Mouse (Mus musculus): ENCODE measurements around the gene Eprs. TPM values are rescaled to one million over a fixed set of nuclear protein-coding genes. Genes with fewer than 3 reads are reported as not detected.

Gene Eprs
- polyA plus RNA-seq, 2 experiments = 22.9 to 83.7 TPM

GRCm38 (mm10) chr1:185328721-185329610 lies 33.9 kb upstream of the Eprs start, which contains the start of gene Iars2:
Iars2 (minus strand) TSS chr1:185329396.
- TF ChIP-seq CTCF (IDR thresholded peaks at IDR 0.05; ENCODE audit: low read depth) = no peak; the same call in 1 of the 2 replicates
- no peak for TF ChIP-seq EP300 (IDR thresholded peaks at IDR 0.05; ENCODE audit: low read depth)
- WGBS (ENCODE audit: insufficient replicate concordance) = under 1% methylated on average over 73 of the region's 76 CpGs
- Histone ChIP-seq H3K36me3 (replicated peaks; ENCODE audit: control insufficient read depth, insufficient read depth, low read depth) (peaks cover 14% of the 10 kb centered on the region), H3K9ac (replicated peaks) (peak within 1 kb of the TSS; percentile 72), H3K4me3 (ENCODE audit: insufficient read depth in 1 of 2, low read depth in 2 of 2, low read length in 2 of 2) (peak within 1 kb of the TSS; percentile 59 to 76), H3K4me1 (replicated peaks; ENCODE audit: control insufficient read depth in 2 of 2, insufficient read depth in 2 of 2, low read length in 1 of 2) (peaks cover 0 to 9% of the 10 kb centered on the region in 2 experiments), H3K9me3 (ENCODE audit: control insufficient read depth, low read length) (no peaks in the 10 kb centered on the region), H3K4me2 (ENCODE audit: low read depth) (peak within 1 kb of the TSS; percentile 85), H3K27ac (peak within 1 kb of the TSS; percentile 2), H3K27me3 (ENCODE audit: control insufficient read depth, insufficient read depth, low read length) (no peaks in the 10 kb centered on the region)
- peak; percentile 90 for ATAC-seq (ENCODE audit: insufficient read depth)
- peak; percentile 71 to 76 (median 71) for DNase-seq (ENCODE audit: low read depth in 3 of 3, low spot score in 3 of 3)

- peaks cover 0 to 9% of the 10 kb centered on the region in 2 experiments for H3K4me1 ChIP-seq (replicated peaks; ENCODE audit: control insufficient read depth in 2 of 2, insufficient read depth in 2 of 2, low read length in 1 of 2)
- no peak for ATAC-seq (ENCODE audit: insufficient read depth)
- H3K27me3 ChIP-seq (ENCODE audit: control insufficient read depth, insufficient read depth, low read length) = no peaks in the 10 kb centered on the region
- 78% methylated on average over 8 of the region's 8 CpGs for WGBS (ENCODE audit: insufficient replicate concordance)
- no peak overlapping the region for H3K27ac ChIP-seq
- no peak overlapping the region for H3K9ac ChIP-seq (replicated peaks)
- peak overlapping the region; percentile 85 for H3K4me2 ChIP-seq (ENCODE audit: low read depth)
- no peak overlapping the region; a peak in 1 of 4 replicates for H3K4me3 ChIP-seq (ENCODE audit: insufficient read depth in 1 of 2, low read depth in 2 of 2, low read length in 2 of 2)
- peaks cover 10% of the 10 kb centered on the region for H3K36me3 ChIP-seq (replicated peaks; ENCODE audit: control insufficient read depth, insufficient read depth, low read depth)
- TF ChIP-seq EP300 (IDR thresholded peaks at IDR 0.05; ENCODE audit: low read depth) = no peak
- no peak for TF ChIP-seq CTCF (IDR thresholded peaks at IDR 0.05; ENCODE audit: low read depth)
- DNase-seq (ENCODE audit: low read depth in 3 of 3, low spot score in 3 of 3) = no peak
- H3K9me3 ChIP-seq (ENCODE audit: control insufficient read depth, low read length) = no peaks in the 10 kb centered on the region
Measured at GRCm38 (mm10) chr1:185329851-185330250, 33.0 kb upstream of the Eprs start.

GRCm38 (mm10) chr1:185331364-185331763 lies 31.5 kb upstream of the Eprs start:
- ATAC-seq (ENCODE audit: insufficient read depth) = no peak
- peaks cover 0 to 9% of the 10 kb centered on the region in 2 experiments for H3K4me1 ChIP-seq (replicated peaks; ENCODE audit: control insufficient read depth in 2 of 2, insufficient read depth in 2 of 2, low read length in 1 of 2)
- H3K4me3 ChIP-seq (ENCODE audit: insufficient read depth in 1 of 2, low read depth in 2 of 2, low read length in 2 of 2) = peak overlapping the region in 1 of 2 experiments; percentile 62; a peak in 2 of 4 replicates
- peaks cover 5% of the 10 kb centered on the region for H3K36me3 ChIP-seq (replicated peaks; ENCODE audit: control insufficient read depth, insufficient read depth, low read depth)
- DNase-seq (ENCODE audit: low read depth in 3 of 3, low spot score in 3 of 3) = no peak
- no peak overlapping the region for H3K27ac ChIP-seq
- 37% methylated on average over 5 of the region's 5 CpGs for WGBS (ENCODE audit: insufficient replicate concordance)
- no peaks in the 10 kb centered on the region for H3K9me3 ChIP-seq (ENCODE audit: control insufficient read depth, low read length)
- H3K9ac ChIP-seq (replicated peaks) = no peak overlapping the region
- H3K4me2 ChIP-seq (ENCODE audit: low read depth) = peak overlapping the region; percentile 90
- TF ChIP-seq EP300 (IDR thresholded peaks at IDR 0.05; ENCODE audit: low read depth) (no peak), CTCF (IDR thresholded peaks at IDR 0.05; ENCODE audit: low read depth) (no peak)
- no peaks in the 10 kb centered on the region for H3K27me3 ChIP-seq (ENCODE audit: control insufficient read depth, insufficient read depth, low read length)

- WGBS (ENCODE audit: insufficient replicate concordance) = under 1% methylated on average over 32 of the region's 32 CpGs
- peak; percentile 55 for ATAC-seq (ENCODE audit: insufficient read depth)
- peak within 1 kb of the TSS; percentile 90 for H3K4me2 ChIP-seq (ENCODE audit: low read depth)
- no peaks in the 10 kb centered on the region for H3K9me3 ChIP-seq (ENCODE audit: control insufficient read depth, low read length)
- peak within 1 kb of the TSS; percentile 78 for H3K27ac ChIP-seq
- H3K4me3 ChIP-seq (ENCODE audit: insufficient read depth in 1 of 2, low read depth in 2 of 2, low read length in 2 of 2) = peak within 1 kb of the TSS; percentile 62 to 77
- no peaks in the 10 kb centered on the region for H3K27me3 ChIP-seq (ENCODE audit: control insufficient read depth, insufficient read depth, low read length)
- peaks cover 1% of the 10 kb centered on the region for H3K36me3 ChIP-seq (replicated peaks; ENCODE audit: control insufficient read depth, insufficient read depth, low read depth)
- DNase-seq (ENCODE audit: low read depth in 3 of 3, low spot score in 3 of 3) = peak; percentile 63 to 67 (median 67)
- H3K4me1 ChIP-seq (replicated peaks; ENCODE audit: control insufficient read depth in 2 of 2, insufficient read depth in 2 of 2, low read length in 1 of 2) = peaks cover 0 to 9% of the 10 kb centered on the region in 2 experiments
- H3K9ac ChIP-seq (replicated peaks) = peak within 1 kb of the TSS; percentile 69
- TF ChIP-seq EP300 (IDR thresholded peaks at IDR 0.05; ENCODE audit: low read depth) (no peak), CTCF (IDR thresholded peaks at IDR 0.05; ENCODE audit: low read depth) (no peak)
Measured at GRCm38 (mm10) chr1:185331983-185332430, 30.8 kb upstream of the Eprs start, which contains the start of gene Bpnt1. Bpnt1 (plus strand) TSS chr1:185332149.

GRCm38 (mm10) chr1:185333651-185334050 lies 29.2 kb upstream of the Eprs start:
- Histone ChIP-seq H3K4me1 (replicated peaks; ENCODE audit: control insufficient read depth in 2 of 2, insufficient read depth in 2 of 2, low read length in 1 of 2) (peaks cover 0 to 9% of the 10 kb centered on the region in 2 experiments), H3K27me3 (ENCODE audit: control insufficient read depth, insufficient read depth, low read length) (no peaks in the 10 kb centered on the region), H3K9me3 (ENCODE audit: control insufficient read depth, low read length) (no peaks in the 10 kb centered on the region), H3K4me3 (ENCODE audit: insufficient read depth in 1 of 2, low read depth in 2 of 2, low read length in 2 of 2) (no peak overlapping the region), H3K9ac (replicated peaks) (no peak overlapping the region), H3K27ac (no peak overlapping the region), H3K36me3 (replicated peaks; ENCODE audit: control insufficient read depth, insufficient read depth, low read depth) (no peaks in the 10 kb centered on the region), H3K4me2 (ENCODE audit: low read depth) (no peak overlapping the region)
- TF ChIP-seq CTCF (IDR thresholded peaks at IDR 0.05; ENCODE audit: low read depth) = no peak
- TF ChIP-seq EP300 (IDR thresholded peaks at IDR 0.05; ENCODE audit: low read depth) = no peak
- DNase-seq (ENCODE audit: low read depth in 3 of 3, low spot score in 3 of 3) (no peak), ATAC-seq (ENCODE audit: insufficient read depth) (no peak)
- 60% methylated on average over 5 of the region's 5 CpGs for WGBS (ENCODE audit: insufficient replicate concordance)
